Mouse (Mus musculus) erythroblast, adult 5-6 weeks (primary cell): ENCODE measurements around the gene Ptprt. TPM values are rescaled to one million over a fixed set of nuclear protein-coding genes. Genes with fewer than 3 reads are reported as not detected.

Experiments
- ATAC-seq: replicated peaks from 2 replicates; pipeline ENCODE4 v1.8.0; 2016; ENCODE audit warnings: moderate number of reproducible peaks, mild to moderate bottlenecking, moderate TSS enrichment, inconsistent platforms; ENCODE audit not compliant: poor library complexity, low FRiP score, severe bottlenecking
- total RNA-seq, 2 experiments: library from RNA; stranded (forward) in 1 of 2; stranded (reverse) in 1 of 2; fragments of 150-400 nt in 1 of 2; fragments of 200-764, 138-1000 nt in 1 of 2; gene quantifications; 2 replicates each; pipeline versions ENCODE4 v1.2.3 to v1.2.4; 2015 to 2017; ENCODE audit warnings: low replicate concordance in 2 of 2

The Ptprt gene
- total RNA-seq, 2 experiments from 2014 or later: not detected

DNA sequence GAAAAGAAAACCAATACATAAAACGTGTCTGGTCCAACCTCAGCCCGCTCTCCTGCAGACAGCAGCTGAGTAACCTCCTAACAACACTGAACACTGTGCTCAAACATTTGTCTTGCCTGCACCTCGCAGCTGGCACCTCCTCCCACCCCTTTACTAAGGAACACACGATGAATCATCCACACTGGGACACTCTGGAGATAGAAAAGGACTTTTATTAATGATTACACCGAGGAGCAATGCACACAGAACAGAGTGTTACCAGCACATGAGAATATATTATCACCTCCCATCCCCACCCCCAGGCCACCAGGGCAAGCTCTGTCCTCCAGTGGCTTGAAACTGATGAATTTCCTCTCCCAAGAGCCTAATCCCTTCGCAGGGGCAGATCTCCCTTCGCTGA is 230.8 kb downstream of the Ptprt start:
- ATAC-seq: no peak

GRCm38 (mm10) chr2:162426114-162426513 is 234.8 kb downstream of the Ptprt start:
- ATAC-seq: no peak

DNA sequence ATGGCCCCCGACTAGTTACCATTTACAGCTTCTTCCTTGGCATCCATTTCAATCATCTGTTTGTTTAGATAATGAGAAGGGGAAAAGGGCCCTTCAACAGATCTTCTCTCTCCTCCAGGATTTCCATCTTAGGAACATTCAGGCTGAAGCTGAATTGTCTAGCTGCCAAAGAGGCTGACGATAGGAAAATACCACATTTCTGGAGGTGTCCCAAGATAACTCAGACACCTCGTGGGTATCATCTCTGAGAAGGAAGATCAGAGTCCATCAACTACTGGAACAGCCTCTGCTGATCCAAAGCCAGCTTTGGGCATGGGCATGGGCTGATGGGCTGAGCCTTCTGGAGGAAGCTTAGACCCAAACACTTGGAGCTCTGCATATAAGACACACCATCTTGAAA is 242.8 kb downstream of the Ptprt start:
- no peak for ATAC-seq

DNA sequence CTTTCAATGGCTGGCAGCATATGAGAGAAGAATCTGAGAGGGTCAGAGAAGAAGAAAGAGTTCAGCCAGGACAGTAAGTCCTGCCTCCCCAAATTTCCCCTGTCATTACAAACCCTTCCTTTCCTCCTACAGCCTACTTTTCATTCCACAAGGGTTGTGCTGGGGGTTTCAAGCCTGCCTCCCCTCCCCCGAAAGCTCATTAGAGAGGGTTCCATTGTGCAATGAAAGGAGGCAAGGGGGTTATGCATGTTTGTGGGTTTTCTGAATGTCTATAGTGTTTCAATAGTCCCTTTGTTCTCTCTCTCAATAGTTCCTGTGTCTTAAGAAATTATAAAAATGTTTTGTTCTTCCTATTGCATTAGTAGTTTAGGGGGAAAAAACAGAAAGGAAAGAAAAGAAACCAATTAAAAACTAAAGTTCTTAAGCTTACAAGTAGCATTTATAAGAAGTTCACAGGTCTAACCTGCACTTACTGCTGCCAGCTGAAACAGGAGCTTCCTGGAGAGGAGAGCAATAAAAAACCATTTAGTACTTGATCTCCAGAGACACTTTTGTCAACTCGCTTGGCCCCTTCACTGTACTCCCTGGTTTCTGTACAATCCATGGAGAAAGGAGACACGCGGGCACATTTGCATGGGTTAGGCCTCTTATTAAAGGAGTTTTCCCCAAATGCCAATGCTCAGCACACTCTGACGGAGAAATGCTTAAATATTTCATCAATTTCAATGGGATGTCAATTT is 247.7 kb downstream of the Ptprt start:
- no peak for ATAC-seq

GRCm38 (mm10) chr2:162411014-162411413 is 249.9 kb downstream of the Ptprt start:
- no peak for ATAC-seq

DNA sequence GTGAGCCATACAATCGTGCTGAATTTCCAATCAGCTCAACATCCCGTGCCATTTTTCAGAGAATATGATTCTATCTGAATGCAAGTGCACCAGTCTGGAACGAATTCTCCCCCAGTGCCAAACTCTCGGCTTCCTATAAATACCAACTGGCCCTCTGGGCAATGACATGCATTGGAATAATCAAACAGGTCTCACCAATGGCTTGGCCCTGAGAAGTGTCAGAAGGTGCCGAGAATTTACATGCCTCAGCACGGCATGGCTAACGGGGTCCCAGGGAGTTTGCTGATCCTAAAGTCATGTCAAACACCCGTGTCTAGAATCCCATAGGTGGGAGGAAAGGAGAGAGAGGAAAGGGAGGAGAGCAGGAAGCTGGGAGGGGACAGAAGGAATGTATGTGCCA is 251.7 kb downstream of the Ptprt start:
- no peak for ATAC-seq

DNA sequence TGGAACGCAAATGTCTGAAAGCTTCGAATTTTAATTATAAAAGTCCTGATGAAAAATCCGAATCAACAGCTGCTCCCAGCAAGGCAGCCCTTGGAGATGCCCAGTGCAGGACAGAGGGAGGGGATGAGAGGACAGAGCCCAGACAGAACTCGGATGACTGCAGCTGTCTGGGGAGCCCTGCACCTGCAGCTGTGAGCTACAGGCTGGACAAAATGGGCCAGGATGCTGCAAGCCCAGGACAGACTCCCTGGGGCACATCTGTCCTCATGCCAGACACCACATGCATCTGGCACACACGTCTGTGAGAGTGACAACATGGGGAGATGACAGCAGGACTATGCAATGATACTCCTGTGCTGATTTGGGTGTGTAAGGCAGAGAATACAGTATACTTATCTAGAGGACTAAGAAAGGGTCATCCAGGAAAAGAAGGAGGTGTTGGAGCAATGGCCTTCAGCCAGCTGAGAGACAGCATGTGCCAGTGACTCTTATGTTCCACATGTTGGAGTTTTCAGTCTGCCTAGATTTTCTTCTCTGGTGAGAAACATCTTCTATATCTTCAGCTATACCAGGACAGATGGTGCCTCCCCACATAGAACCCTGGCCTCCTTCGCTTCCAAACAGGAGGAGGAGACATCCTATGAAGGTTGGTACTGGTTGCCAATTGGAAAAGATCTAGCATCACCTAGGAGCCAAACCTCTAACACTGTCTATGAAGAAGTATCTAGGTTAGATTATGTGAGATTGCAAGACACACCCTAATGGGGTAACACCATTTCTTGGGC is 259.4 kb downstream of the Ptprt start:
- no peak for ATAC-seq

GRCm38 (mm10) chr2:162394601-162395000 is 266.3 kb downstream of the Ptprt start:
- ATAC-seq: no peak

GRCm38 (mm10) chr2:162391834-162392233 is 269.1 kb downstream of the Ptprt start:
- ATAC-seq: no peak

GRCm38 (mm10) chr2:162377309-162377708 is 283.6 kb downstream of the Ptprt start:
- no peak for ATAC-seq

DNA sequence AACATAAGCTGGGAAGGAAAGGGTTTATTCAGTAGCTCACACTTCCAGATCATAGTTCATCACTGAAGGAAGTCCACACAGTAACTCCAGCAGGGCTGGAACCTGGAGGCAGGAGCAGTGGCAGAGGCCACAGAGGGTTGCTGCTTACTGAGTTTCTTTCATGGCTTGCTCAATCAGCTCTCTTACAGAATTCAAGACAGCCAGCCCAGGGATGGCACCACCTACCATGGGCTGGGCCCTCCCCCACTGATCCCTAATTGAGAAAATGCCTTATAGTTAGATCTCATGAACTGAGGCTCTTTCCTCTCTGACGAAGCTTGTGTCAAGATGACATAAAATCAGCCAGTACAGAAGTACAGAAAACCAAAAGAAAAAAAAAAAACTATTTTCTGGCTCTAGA is 311.9 kb downstream of the Ptprt start:
- ATAC-seq: no peak

DNA sequence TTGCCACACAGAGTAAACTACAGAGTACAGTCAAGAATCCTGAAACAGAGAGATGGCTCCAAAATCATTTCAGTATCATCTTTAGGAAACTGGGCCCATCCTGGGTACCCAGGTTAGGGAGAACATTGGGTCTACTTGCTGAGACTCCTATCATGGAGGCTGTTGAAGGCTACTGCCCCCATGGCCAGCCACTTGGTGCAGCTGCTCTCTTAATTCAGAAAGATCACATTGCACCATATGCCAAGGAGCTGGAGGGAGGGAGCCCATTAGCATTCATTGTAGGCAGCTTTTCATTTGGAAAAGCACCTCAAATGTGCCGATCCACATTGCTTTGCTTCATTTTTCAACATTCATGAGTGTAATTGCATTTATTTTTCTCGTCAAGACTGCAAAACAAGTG is 319.1 kb downstream of the Ptprt start:
- ATAC-seq: no peak

GRCm38 (mm10) chr2:162340231-162340630 is 320.7 kb downstream of the Ptprt start:
- no peak for ATAC-seq

GRCm38 (mm10) chr2:162332066-162332683 is 328.8 kb downstream of the Ptprt start:
- no peak for ATAC-seq

- ATAC-seq: no peak
Observed at GRCm38 (mm10) chr2:162329430-162329829, 331.5 kb downstream of the Ptprt start.

GRCm38 (mm10) chr2:162322411-162322810 is 338.5 kb downstream of the Ptprt start:
- ATAC-seq: no peak

GRCm38 (mm10) chr2:162307996-162308395 is 353.0 kb downstream of the Ptprt start:
- no peak for ATAC-seq

GRCm38 (mm10) chr2:162294070-162294469 is 366.9 kb downstream of the Ptprt start:
- ATAC-seq: no peak

DNA sequence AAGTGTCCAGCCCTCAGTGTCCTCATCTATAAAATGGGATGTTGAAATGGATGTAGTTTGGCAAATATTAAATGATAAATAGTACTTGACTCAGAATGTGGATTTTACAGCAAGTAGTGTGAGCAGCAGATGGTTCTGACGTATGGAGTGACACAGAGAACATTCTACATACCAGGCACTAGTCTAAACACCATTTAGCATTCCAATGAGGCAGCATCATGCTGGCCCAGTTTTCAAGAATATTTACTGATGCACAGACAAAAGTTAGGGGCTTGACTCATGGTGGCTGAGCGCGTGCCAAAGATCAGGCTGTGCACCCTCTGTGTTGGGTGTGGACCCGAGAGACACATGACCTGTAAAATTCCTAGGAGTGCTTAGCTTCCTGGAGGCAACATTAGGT is 378.3 kb downstream of the Ptprt start:
- no peak for ATAC-seq

- ATAC-seq: no peak
Observed at GRCm38 (mm10) chr2:162282121-162282520, 378.8 kb downstream of the Ptprt start.

GRCm38 (mm10) chr2:162273826-162274225 is 387.1 kb downstream of the Ptprt start:
- no peak for ATAC-seq
